Mouse (Mus musculus): Measurements from ENCODE around the gene Mllt3. TPM values are rescaled to one million over a fixed set of nuclear protein-coding genes. Genes with fewer than 3 reads are reported as not detected.

Gene Mllt3
- polyA plus RNA-seq, 1 experiment from 2014 or later = 59.0 TPM

- H3K9ac ChIP-seq (ENCODE audit: low read depth, low read length) = no peak overlapping the region; the same call in 1 of the 2 replicates
Observed at GRCm38 (mm10) chr4:88034387-88035157, 1.4 kb upstream of the Mllt3 start.

DNA sequence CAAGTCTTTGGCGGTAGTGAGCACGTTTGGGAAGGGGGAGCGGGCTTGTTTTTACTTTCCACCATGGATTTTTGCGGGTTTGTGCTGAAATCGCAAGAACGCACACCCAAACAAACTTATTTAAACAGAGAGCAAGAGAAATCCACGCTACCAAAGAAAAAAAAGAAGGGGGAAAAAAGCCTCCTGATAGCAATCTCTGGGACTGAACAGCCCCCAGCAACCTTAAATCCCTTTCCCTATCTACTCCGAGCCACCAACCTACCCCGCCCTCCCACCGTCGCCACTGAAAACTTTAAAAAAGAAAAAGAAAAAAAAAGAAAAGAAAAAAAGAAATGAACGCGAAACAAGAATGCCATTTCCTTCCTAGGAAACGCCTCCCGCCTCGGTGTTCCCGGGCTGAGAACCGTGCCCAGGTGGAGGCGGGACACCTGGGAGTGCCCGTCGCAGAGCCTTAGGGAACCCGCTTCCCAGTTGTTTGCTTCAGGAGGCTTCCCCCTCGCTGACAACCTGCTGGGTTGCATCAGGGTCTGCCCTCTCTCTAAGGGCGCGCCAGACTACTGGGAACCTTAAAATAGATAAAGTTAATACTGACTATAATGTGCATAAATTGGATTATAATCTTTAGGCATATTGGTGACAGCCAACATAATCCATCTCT, 694 bp upstream of the Mllt3 start:
- peak overlapping the region; percentile 78 for H3K4me3 ChIP-seq (ENCODE audit: low read length)
- WGBS = 0% methylated on average over 25 of the region's 25 CpGs
- H3K36me3 ChIP-seq (ENCODE audit: control insufficient read depth, insufficient read depth, low read length) = no peaks in the 10 kb centered on the region
- H3K27me3 ChIP-seq (replicated peaks; ENCODE audit: control insufficient read depth, insufficient read depth, low read length) = no peaks in the 10 kb centered on the region; the same call in 1 of the 2 replicates
- ATAC-seq = no peak
- peaks cover 25% of the 10 kb centered on the region for H3K4me1 ChIP-seq (ENCODE audit: control insufficient read depth, insufficient read depth, low read depth, low read length)
- peak overlapping the region; percentile 95 for H3K4me2 ChIP-seq (ENCODE audit: low read length)
- H3K9ac ChIP-seq (ENCODE audit: low read depth, low read length) = peak overlapping the region; percentile 89
- H3K27ac ChIP-seq (ENCODE audit: low read depth, low read length) = peak overlapping the region; percentile 96; the same call in 1 of the 2 replicates
- no peaks in the 10 kb centered on the region for H3K9me3 ChIP-seq (ENCODE audit: control insufficient read depth, low read length)

More at GRCm38 (mm10) chr4:88034387-88035157, 1.4 kb upstream of the Mllt3 start:
- no peaks in the 10 kb centered on the region for H3K9me3 ChIP-seq (ENCODE audit: control insufficient read depth, low read length)
- no peaks in the 10 kb centered on the region for H3K36me3 ChIP-seq (ENCODE audit: control insufficient read depth, insufficient read depth, low read length)
- H3K27me3 ChIP-seq (replicated peaks; ENCODE audit: control insufficient read depth, insufficient read depth, low read length) = no peaks in the 10 kb centered on the region; the same call in 1 of the 2 replicates
- peaks cover 18% of the 10 kb centered on the region for H3K4me1 ChIP-seq (ENCODE audit: control insufficient read depth, insufficient read depth, low read depth, low read length)
- 1% methylated on average over 18 of the region's 18 CpGs for WGBS
- peak overlapping the region; percentile 78 for H3K4me3 ChIP-seq (ENCODE audit: low read length)
- H3K4me2 ChIP-seq (ENCODE audit: low read length) = peak overlapping the region; percentile 95
- no peak for ATAC-seq
- H3K27ac ChIP-seq (ENCODE audit: low read depth, low read length) = no peak overlapping the region

- Histone ChIP-seq H3K4me1 (ENCODE audit: control insufficient read depth, insufficient read depth, low read depth, low read length) (peaks cover 28% of the 10 kb centered on the region), H3K27ac (ENCODE audit: low read depth, low read length) (peak overlapping the region; percentile 96), H3K9ac (ENCODE audit: low read depth, low read length) (peak overlapping the region; percentile 89), H3K4me3 (ENCODE audit: low read length) (peak overlapping the region; percentile 78), H3K9me3 (ENCODE audit: control insufficient read depth, low read length) (no peaks in the 10 kb centered on the region), H3K4me2 (ENCODE audit: low read length) (peak overlapping the region; percentile 95), H3K27me3 (replicated peaks; ENCODE audit: control insufficient read depth, insufficient read depth, low read length) (no peaks in the 10 kb centered on the region; the same call in 1 of the 2 replicates), H3K36me3 (ENCODE audit: control insufficient read depth, insufficient read depth, low read length) (no peaks in the 10 kb centered on the region)
- ATAC-seq = peak; percentile 79
- under 1% methylated on average over 70 of the region's 100 CpGs for WGBS
Observed at GRCm38 (mm10) chr4:88032151-88033098, 739 bp downstream of the Mllt3 start.

DNA sequence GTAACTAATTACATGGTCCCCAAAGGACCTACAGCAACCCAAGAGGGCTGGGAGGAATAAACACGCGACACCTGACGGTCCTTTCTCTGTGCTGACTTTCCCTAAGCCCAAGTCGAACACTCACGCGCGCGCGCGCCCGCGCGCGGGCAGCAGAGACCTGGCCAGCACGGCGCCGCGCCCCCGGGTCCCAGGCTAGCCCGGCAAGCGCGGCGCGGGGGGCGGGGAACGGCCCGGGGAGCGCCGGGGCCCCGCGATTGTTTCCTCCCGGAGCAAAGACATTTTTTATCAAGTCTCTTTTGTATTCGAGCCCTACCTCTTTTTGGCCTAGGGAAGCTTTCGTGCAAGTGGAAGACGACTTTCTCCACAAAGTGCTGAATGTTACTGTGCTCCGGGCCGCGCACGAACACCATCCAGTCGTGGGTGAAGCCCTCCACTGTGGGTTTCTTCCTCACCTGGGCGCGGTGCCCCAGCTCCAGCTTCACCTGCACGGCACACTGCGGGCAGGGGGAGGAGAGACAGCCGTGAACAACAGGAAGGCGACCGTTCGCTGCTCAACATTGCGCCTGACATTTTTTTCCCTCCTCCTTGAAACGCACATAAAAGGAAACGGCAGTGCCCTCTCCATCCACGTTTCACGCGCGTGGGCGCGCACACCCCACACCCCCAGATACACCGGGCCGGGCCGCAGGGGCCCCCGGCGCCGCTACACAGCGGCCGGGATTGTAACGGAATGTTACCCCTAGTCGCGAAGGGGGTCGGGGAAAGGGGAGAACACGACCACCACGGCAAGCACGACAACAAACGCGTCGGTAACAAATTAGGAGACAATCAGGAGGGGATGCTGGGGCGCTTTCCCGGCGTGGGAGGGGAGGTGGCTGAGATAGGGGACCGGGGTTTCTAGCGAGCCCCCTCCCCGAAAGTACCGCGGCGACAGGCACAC, 1.7 kb downstream of the Mllt3 start:
- no peaks in the 10 kb centered on the region for H3K9me3 ChIP-seq (ENCODE audit: control insufficient read depth, low read length)
- peak overlapping the region; percentile 96 for H3K27ac ChIP-seq (ENCODE audit: low read depth, low read length)
- H3K4me1 ChIP-seq (ENCODE audit: control insufficient read depth, insufficient read depth, low read depth, low read length) = peaks cover 28% of the 10 kb centered on the region
- H3K36me3 ChIP-seq (ENCODE audit: control insufficient read depth, insufficient read depth, low read length) = no peaks in the 10 kb centered on the region; the same call in 1 of the 2 replicates
- no peaks in the 10 kb centered on the region; the same call in 1 of the 2 replicates for H3K27me3 ChIP-seq (replicated peaks; ENCODE audit: control insufficient read depth, insufficient read depth, low read length)
- H3K4me3 ChIP-seq (ENCODE audit: low read length) = peak overlapping the region; percentile 78
- H3K4me2 ChIP-seq (ENCODE audit: low read length) = peak overlapping the region; percentile 95
- H3K9ac ChIP-seq (ENCODE audit: low read depth, low read length) = peak overlapping the region; percentile 89
- 0 out of 2 replicates have a peak, but pooled peaks have one; percentile 13 for ATAC-seq
- WGBS = under 1% methylated on average over 84 of the region's 84 CpGs

- H3K27ac ChIP-seq (ENCODE audit: low read depth, low read length) = no peak overlapping the region
Observed at GRCm38 (mm10) chr4:88023567-88023966, 9.6 kb downstream of the Mllt3 start.

GRCm38 (mm10) chr4:88022623-88023022, 10.5 kb downstream of the Mllt3 start:
- no peaks in the 10 kb centered on the region for H3K9me3 ChIP-seq (ENCODE audit: control insufficient read depth, low read length)
- WGBS = 0% methylated on average over 1 of the region's 1 CpGs
- H3K27ac ChIP-seq (ENCODE audit: low read depth, low read length) = no peak overlapping the region

More at GRCm38 (mm10) chr4:88023567-88023966, 9.6 kb downstream of the Mllt3 start:
- Histone ChIP-seq H3K27me3 (replicated peaks; ENCODE audit: control insufficient read depth, insufficient read depth, low read length) (no peaks in the 10 kb centered on the region), H3K4me1 (ENCODE audit: control insufficient read depth, insufficient read depth, low read depth, low read length) (peaks cover 3% of the 10 kb centered on the region; the same call in 1 of the 2 replicates), H3K36me3 (ENCODE audit: control insufficient read depth, insufficient read depth, low read length) (peaks cover 3% of the 10 kb centered on the region), H3K4me2 (ENCODE audit: low read length) (no peak overlapping the region), H3K9ac (ENCODE audit: low read depth, low read length) (no peak overlapping the region), H3K9me3 (ENCODE audit: control insufficient read depth, low read length) (no peaks in the 10 kb centered on the region), H3K4me3 (ENCODE audit: low read length) (no peak overlapping the region)
- no peak for ATAC-seq
- WGBS = 88% methylated on average over 5 of the region's 5 CpGs

GRCm38 (mm10) chr4:88020421-88020820, 12.7 kb downstream of the Mllt3 start:
- Histone ChIP-seq H3K9ac (ENCODE audit: low read depth, low read length) (no peak overlapping the region), H3K27ac (ENCODE audit: low read depth, low read length) (no peak overlapping the region), H3K4me1 (ENCODE audit: control insufficient read depth, insufficient read depth, low read depth, low read length) (peaks cover 12% of the 10 kb centered on the region), H3K36me3 (ENCODE audit: control insufficient read depth, insufficient read depth, low read length) (no peaks in the 10 kb centered on the region), H3K27me3 (replicated peaks; ENCODE audit: control insufficient read depth, insufficient read depth, low read length) (no peaks in the 10 kb centered on the region), H3K4me2 (ENCODE audit: low read length) (no peak overlapping the region), H3K9me3 (ENCODE audit: control insufficient read depth, low read length) (no peaks in the 10 kb centered on the region), H3K4me3 (ENCODE audit: low read length) (no peak overlapping the region)
- no peak for ATAC-seq
- 68% methylated on average over 5 of the region's 5 CpGs for WGBS

More at GRCm38 (mm10) chr4:88022623-88023022, 10.5 kb downstream of the Mllt3 start:
- peaks cover 3% of the 10 kb centered on the region for H3K36me3 ChIP-seq (ENCODE audit: control insufficient read depth, insufficient read depth, low read length)
- H3K4me1 ChIP-seq (ENCODE audit: control insufficient read depth, insufficient read depth, low read depth, low read length) = peaks cover 5% of the 10 kb centered on the region
- ATAC-seq = no peak
- H3K4me2 ChIP-seq (ENCODE audit: low read length) = no peak overlapping the region
- no peak overlapping the region for H3K9ac ChIP-seq (ENCODE audit: low read depth, low read length)
- no peak overlapping the region for H3K4me3 ChIP-seq (ENCODE audit: low read length)
- H3K27me3 ChIP-seq (replicated peaks; ENCODE audit: control insufficient read depth, insufficient read depth, low read length) = no peaks in the 10 kb centered on the region

DNA sequence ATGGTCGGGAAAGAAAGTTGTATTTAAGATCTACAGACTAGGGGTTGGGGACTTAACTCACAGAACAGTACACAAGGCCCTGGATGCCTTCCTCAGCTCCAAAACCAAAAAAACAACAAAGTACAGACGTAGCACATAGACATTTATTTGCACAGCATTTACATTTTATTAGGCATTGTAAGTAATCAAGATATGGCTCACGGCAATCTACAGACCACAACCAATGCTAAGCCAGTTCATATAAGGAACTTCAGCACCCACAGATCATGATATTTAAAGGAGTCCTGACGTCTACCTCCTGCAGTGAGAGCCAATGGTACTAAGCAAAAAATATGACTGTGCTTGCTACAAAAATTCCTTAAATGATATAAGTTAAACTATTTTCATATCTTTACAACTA, 13.5 kb downstream of the Mllt3 start:
- H3K27ac ChIP-seq (ENCODE audit: low read depth, low read length) = no peak overlapping the region
- WGBS = 72% methylated on average over 4 of the region's 4 CpGs
- no peak overlapping the region for H3K9ac ChIP-seq (ENCODE audit: low read depth, low read length)
- no peaks in the 10 kb centered on the region for H3K27me3 ChIP-seq (replicated peaks; ENCODE audit: control insufficient read depth, insufficient read depth, low read length)
- no peaks in the 10 kb centered on the region for H3K9me3 ChIP-seq (ENCODE audit: control insufficient read depth, low read length)
- no peak overlapping the region for H3K4me2 ChIP-seq (ENCODE audit: low read length)
- peaks cover 12% of the 10 kb centered on the region for H3K4me1 ChIP-seq (ENCODE audit: control insufficient read depth, insufficient read depth, low read depth, low read length)
- no peak overlapping the region for H3K4me3 ChIP-seq (ENCODE audit: low read length)
- H3K36me3 ChIP-seq (ENCODE audit: control insufficient read depth, insufficient read depth, low read length) = no peaks in the 10 kb centered on the region
- ATAC-seq = no peak
